8 mouse cellular contexts compared by ENCODE assay signal in the genomic region with DNA sequence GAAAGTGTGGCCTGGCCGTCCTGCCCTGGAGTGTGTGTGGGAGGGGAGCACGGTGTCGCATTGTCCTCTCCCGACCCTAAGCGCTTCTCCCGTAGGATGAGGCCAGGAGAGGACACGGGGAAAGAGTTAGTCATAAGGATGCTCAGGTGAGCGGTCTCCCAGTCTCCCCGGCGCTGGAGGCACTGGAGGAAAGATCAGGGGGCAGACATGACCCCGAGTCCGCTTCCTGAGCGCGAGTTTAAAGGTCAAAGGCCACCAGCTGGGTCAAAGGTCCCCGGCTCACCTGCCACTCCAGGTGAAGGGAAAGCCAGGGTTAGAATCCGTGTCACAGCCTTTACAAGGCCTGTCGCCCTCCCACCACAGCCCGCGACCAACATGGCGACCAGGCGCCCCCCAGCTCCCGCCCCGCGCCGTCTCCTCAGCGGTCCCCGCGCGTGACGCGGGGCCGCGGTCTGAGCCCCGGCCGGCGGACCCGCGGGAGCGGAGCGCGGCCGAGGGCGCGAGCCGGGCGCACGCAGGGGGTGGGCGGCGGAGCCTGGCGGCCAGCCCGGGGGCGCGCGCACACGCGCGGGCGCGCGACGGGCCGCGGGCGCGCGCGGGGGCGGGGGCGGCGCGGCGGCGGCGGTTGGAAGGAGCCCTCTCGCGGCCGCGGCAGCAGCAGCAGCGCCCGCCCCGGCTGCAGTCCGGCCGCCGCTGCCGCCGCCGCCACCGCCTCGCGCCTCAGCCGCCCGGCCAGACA. TPM values are rescaled to one million over a fixed set of nuclear protein-coding genes. Genes with fewer than 3 reads are reported as not detected.
DNase-seq lines count a peak whose midpoint lies in the region; ATAC-seq and TF ChIP-seq lines count a peak whose summit lies in the region.

A gene (plus strand): TSS at position 594 of the 739 bp plus-strand sequence.

- peak within 1 kb of the TSS; percentile 97 for H3K4me2 ChIP-seq in CH12.LX (ENCODE audit: insufficient read depth, low read depth, poor library complexity, severe bottlenecking)
- H3K4me2 ChIP-seq in forebrain, embryonic 12.5 days, result peak within 1 kb of the TSS; percentile 96
- peak within 1 kb of the TSS; percentile 96 for H3K4me2 ChIP-seq in heart, postnatal 0 days (ENCODE audit: low read depth, low read length)
- peak within 1 kb of the TSS; percentile 85 for H3K4me2 ChIP-seq in neural tube, embryonic 15.5 days

- no peak for DNase-seq in CH12.LX (ENCODE audit: extremely low read depth)
- DNase-seq in brain, embryonic 14.5 days (ENCODE audit: low read depth), result peak; percentile 80
- peak; percentile 59 for DNase-seq in heart, postnatal 0 days (ENCODE audit: low spot score)
- peak; percentile 54 to 80 for DNase-seq in kidney, postnatal 36 days
- peak; percentile 66 for DNase-seq in lung, adult 2 months
- DNase-seq in thymus, adult 2 months, result peak; percentile 57

- no peak within 1 kb of the TSS for H3K27ac ChIP-seq in CH12.LX (ENCODE audit: insufficient read depth, low read depth)
- peak within 1 kb of the TSS; percentile 88 for H3K27ac ChIP-seq in forebrain, embryonic 12.5 days
- H3K27ac ChIP-seq in heart, postnatal 0 days (ENCODE audit: low read depth), result peak within 1 kb of the TSS; percentile 87
- H3K27ac ChIP-seq in neural tube, embryonic 15.5 days (replicated peaks), result peak within 1 kb of the TSS; percentile 95
- no peak within 1 kb of the TSS for H3K27ac ChIP-seq in thymus, adult 2 months (ENCODE audit: control insufficient read depth, insufficient read depth, low read length)

- in situ Hi-C loops in CH12.LX (cut with MboI; ENCODE audit: low pct_ligation_motif_present, low pct_unique_long_range_greater_than_20kb, low sequenced_read_pairs), result no loop called here

- 0 out of 4 replicates have a peak, but pooled peaks of 1 of the 2 experiments have one; percentile 23 for TF ChIP-seq CTCF in CH12.LX (conservative IDR thresholded peaks at IDR 0.05 in 1 of 2, IDR thresholded peaks at IDR 0.05 in 1 of 2; ENCODE audit: low read depth in 2 of 2, low read length in 2 of 2)
- TF ChIP-seq CTCF in brain, embryonic 14.5 days (IDR thresholded peaks at IDR 0.05; ENCODE audit: borderline replicate concordance, extremely low read depth, insufficient read depth, insufficient read length), result no peak
- no peak for TF ChIP-seq CTCF in heart, postnatal 0 days (IDR thresholded peaks at IDR 0.05; ENCODE audit: low read depth)
- no peak for TF ChIP-seq CTCF in lung, adult 2 months (IDR thresholded peaks at IDR 0.05; ENCODE audit: insufficient read depth, low read length)
- TF ChIP-seq CTCF in thymus, adult 2 months (IDR thresholded peaks at IDR 0.05; ENCODE audit: borderline replicate concordance, control insufficient read depth, extremely low read depth, insufficient read depth, low read length, poor library complexity), result no peak

- no peaks in the 10 kb centered on the region for H3K36me3 ChIP-seq in CH12.LX (replicated peaks in 1 of 2; ENCODE audit: control insufficient read depth in 1 of 2, insufficient read depth in 1 of 2, low read length in 1 of 2)
- no peaks in the 10 kb centered on the region for H3K36me3 ChIP-seq in forebrain, embryonic 12.5 days (replicated peaks)
- no peaks in the 10 kb centered on the region for H3K36me3 ChIP-seq in heart, postnatal 0 days (replicated peaks; ENCODE audit: control insufficient read depth, insufficient read depth, low read length)
- no peaks in the 10 kb centered on the region for H3K36me3 ChIP-seq in neural tube, embryonic 15.5 days
- no peaks in the 10 kb centered on the region for H3K36me3 ChIP-seq in thymus, adult 2 months (ENCODE audit: control insufficient read depth, insufficient read depth, low read length)

- H3K79me2 ChIP-seq in CH12.LX (replicated peaks; ENCODE audit: control insufficient read depth, extremely low read depth, insufficient read depth, poor library complexity, severe bottlenecking), result no peaks in the 10 kb centered on the region

- H3K27me3 ChIP-seq in CH12.LX (replicated peaks), result peaks cover 28% of the 10 kb centered on the region
- peaks cover 14% of the 10 kb centered on the region for H3K27me3 ChIP-seq in forebrain, embryonic 12.5 days
- H3K27me3 ChIP-seq in heart, postnatal 0 days (ENCODE audit: control insufficient read depth, insufficient read depth, low read length), result no peaks in the 10 kb centered on the region
- H3K27me3 ChIP-seq in neural tube, embryonic 15.5 days (replicated peaks), result 0 out of 2 replicates have a peak, but pooled peaks cover 3% of the 10 kb centered on the region
- no peaks in the 10 kb centered on the region for H3K27me3 ChIP-seq in thymus, adult 2 months (ENCODE audit: control insufficient read depth, insufficient read depth, low read length)

- peak; percentile 84 for ATAC-seq in forebrain, embryonic 12.5 days (ENCODE audit: low FRiP score)
- ATAC-seq in heart, postnatal 0 days (ENCODE audit: insufficient read depth, low read depth), result peak; percentile 86
- ATAC-seq in neural tube, embryonic 15.5 days (ENCODE audit: low FRiP score), result peak; percentile 86

- under 1% methylated on average over 69 of the region's 92 CpGs for WGBS in forebrain, embryonic 12.5 days
- WGBS in heart, postnatal 0 days, result 0% methylated on average over 46 of the region's 92 CpGs
- WGBS in lung, adult 2 months, result 12% methylated on average over 88 of the region's 92 CpGs
- WGBS in neural tube, embryonic 15.5 days, result 0% methylated on average over 62 of the region's 92 CpGs
- WGBS in thymus, adult 2 months, result 21% methylated on average over 92 of the region's 92 CpGs

- no peaks in the 10 kb centered on the region for H3K9me3 ChIP-seq in CH12.LX (replicated peaks; ENCODE audit: low read length)
- no peaks in the 10 kb centered on the region for H3K9me3 ChIP-seq in forebrain, embryonic 12.5 days
- H3K9me3 ChIP-seq in heart, postnatal 0 days (replicated peaks; ENCODE audit: control insufficient read depth, low read length), result no peaks in the 10 kb centered on the region
- H3K9me3 ChIP-seq in neural tube, embryonic 15.5 days (replicated peaks), result no peaks in the 10 kb centered on the region

- TF ChIP-seq RAD21 in CH12.LX (IDR thresholded peaks at IDR 0.05; ENCODE audit: low read depth, low read length), result no peak

- no peak for TF ChIP-seq POLR2A in CH12.LX (IDR thresholded peaks at IDR 0.05; ENCODE audit: low read depth, low read length)
- peak; percentile 62 for TF ChIP-seq POLR2A in brain, embryonic 14.5 days (IDR thresholded peaks at IDR 0.05; ENCODE audit: borderline replicate concordance, extremely low read depth, insufficient read depth, insufficient read length, poor library complexity, severe bottlenecking)
- peak; percentile 37; the same call in 1 of the 2 replicates for TF ChIP-seq POLR2A in lung, adult 2 months (IDR thresholded peaks at IDR 0.05; ENCODE audit: borderline replicate concordance, extremely low read depth, low read depth, low read length)
- TF ChIP-seq POLR2A in thymus, adult 2 months (IDR thresholded peaks at IDR 0.05; ENCODE audit: control insufficient read depth, extremely low read depth, insufficient read depth, low read length, poor library complexity), result no peak

- peaks cover 0 to 9% of the 10 kb centered on the region in 2 experiments; a peak in 2 of 4 replicates for H3K4me1 ChIP-seq in CH12.LX (ENCODE audit: control insufficient read depth in 1 of 2, insufficient read depth in 2 of 2)
- peaks cover 3% of the 10 kb centered on the region; the same call in 1 of the 2 replicates for H3K4me1 ChIP-seq in forebrain, embryonic 12.5 days
- no peaks in the 10 kb centered on the region for H3K4me1 ChIP-seq in heart, postnatal 0 days (ENCODE audit: control insufficient read depth, insufficient read depth)
- peaks cover 5% of the 10 kb centered on the region for H3K4me1 ChIP-seq in lung, adult 2 months (ENCODE audit: control insufficient read depth, insufficient read depth, low read length)
- H3K4me1 ChIP-seq in neural tube, embryonic 15.5 days, result peaks cover 4% of the 10 kb centered on the region
- peaks cover 5% of the 10 kb centered on the region; the same call in 1 of the 2 replicates for H3K4me1 ChIP-seq in thymus, adult 2 months (replicated peaks; ENCODE audit: control insufficient read depth, insufficient read depth, low read length)

- H3K4me3 ChIP-seq in CH12.LX (replicated peaks in 1 of 3; ENCODE audit: low read depth in 2 of 3, low read length in 2 of 3, poor library complexity in 1 of 3), result peak within 1 kb of the TSS; percentile 54 to 77 (median 73)
- H3K4me3 ChIP-seq in forebrain, embryonic 12.5 days (replicated peaks), result peak within 1 kb of the TSS; percentile 68
- peak within 1 kb of the TSS; percentile 93 for H3K4me3 ChIP-seq in heart, postnatal 0 days (ENCODE audit: low read depth, low read length)
- peak within 1 kb of the TSS; percentile 72 for H3K4me3 ChIP-seq in lung, adult 2 months (replicated peaks; ENCODE audit: extremely low read depth, low read depth, low read length)
- H3K4me3 ChIP-seq in neural tube, embryonic 15.5 days (replicated peaks), result peak within 1 kb of the TSS; percentile 89
- peak within 1 kb of the TSS; percentile 98 for H3K4me3 ChIP-seq in thymus, adult 2 months (ENCODE audit: control insufficient read depth, insufficient read depth, low read length)

- no peak for TF ChIP-seq EP300 in CH12.LX (IDR thresholded peaks at IDR 0.05; ENCODE audit: low read length)
- TF ChIP-seq EP300 in heart, postnatal 0 days (IDR thresholded peaks at IDR 0.05; ENCODE audit: low read depth), result no peak

- H3K9ac ChIP-seq in CH12.LX (ENCODE audit: insufficient read depth, low read depth), result peak within 1 kb of the TSS; percentile 65
- peak within 1 kb of the TSS; percentile 80 for H3K9ac ChIP-seq in forebrain, embryonic 12.5 days
- peak within 1 kb of the TSS; percentile 89 for H3K9ac ChIP-seq in heart, postnatal 0 days (replicated peaks; ENCODE audit: low read depth, low read length)
- H3K9ac ChIP-seq in neural tube, embryonic 15.5 days (replicated peaks), result peak within 1 kb of the TSS; percentile 93

- dilution Hi-C loops in CH12.LX (cut with MboI; ENCODE audit: extremely low pct_ligation_motif_present, extremely low pct_unique_long_range_greater_than_20kb, low sequenced_read_pairs), result no loop called here

TF ChIP-seq in CH12.LX, 34 proteins besides CTCF, POLR2A, EP300 and RAD21 (continues in another document):
- TF ChIP-seq MAX (IDR thresholded peaks at IDR 0.05; ENCODE audit: low read length) (no peak), MEF2A (IDR thresholded peaks at IDR 0.05; ENCODE audit: borderline replicate concordance, low read depth, low read length) (no peak), MXI1 (IDR thresholded peaks at IDR 0.05; ENCODE audit: low read depth, low read length) (0 out of 2 replicates have a peak, but pooled peaks have one; percentile 25)

RNA-seq across cellular contexts. Expression of the gene that starts here (rescaled TPM):
- total RNA-seq in CH12.LX (2012; rRNA removed), result 0.08 TPM in 2 replicates
- 0.49 and 0.78 TPM in 2 replicates for total RNA-seq in CH12.LX (2014; rRNA removed)
- polyA plus RNA-seq in CH12.LX (2012; ENCODE audit: insufficient read length, low read depth), result 0.56 and 0.70 TPM in 2 replicates
- polyA plus RNA-seq in brain, embryonic 14.5 days (2012; rRNA removed), result 15.9 and 17.5 TPM in 2 replicates
- polyA plus RNA-seq in forebrain, embryonic 12.5 days (2016; fragmentation: Nextera tagmentation; extraction: Ambion mirVana), result 11.5 TPM in 2 replicates
- total RNA-seq in heart, postnatal 0 days (2014; rRNA removed; ENCODE audit: low replicate concordance), result 3.9 and 5.3 TPM in 2 replicates
- 1.7 and 1.9 TPM in 2 replicates for polyA plus RNA-seq in heart, postnatal 0 days (2015; fragmentation: Nextera tagmentation; extraction: Ambion mirVana)
- 0.40 and 0.57 TPM in 2 replicates for polyA plus RNA-seq in lung, adult 2 months (2012; rRNA removed)
- polyA plus RNA-seq in neural tube, embryonic 15.5 days (2015; fragmentation: Nextera tagmentation; extraction: Ambion mirVana), result 9.5 and 10.0 TPM in 2 replicates
- polyA plus RNA-seq in thymus, adult 2 months (2012; rRNA removed), result 2.3 and 2.6 TPM in 2 replicates

Comparison
In these comparisons a context has a peak if more than half of its experiments do, and no peak if none do; other contexts are left out.
1. Peak in DNase-seq and H3K4me3 ChIP-seq in lung, adult 2 months; RNA of the gene not detected or under 1 TPM.
2. H3K27ac ChIP-seq: peak in forebrain, embryonic 12.5 days (single experiment), heart, postnatal 0 days (single experiment) and neural tube, embryonic 15.5 days (single experiment); none in CH12.LX (single experiment) and thymus, adult 2 months (single experiment).
3. POLR2A ChIP-seq: peak in brain, embryonic 14.5 days (single experiment) and lung, adult 2 months (single experiment); none in CH12.LX (single experiment) and thymus, adult 2 months (single experiment).
4. Peak in every context shown above with its lines, with median percentiles within 50 percentile points of each other: H3K4me2 ChIP-seq, H3K4me3 ChIP-seq, H3K9ac ChIP-seq and ATAC-seq.